Mouse (Mus musculus): ENCODE measurements at regions not wholly inside any gene's neighbourhood (a gene's known extent, or its start where the extent isn't known, plus 50 kb on each side); places are given as distances from the start of the nearest gene placed in this dataset.
"Not testable (repeated sequence)": the region's sequence is repeated elsewhere in the genome, so short reads cannot be mapped to it uniquely, and the experiment has no call there.

GRCm38 (mm10) chr7:60622271-60623249 lies 482.5 kb upstream of the Snrpn start:
- peak; percentile 77 for DNase-seq

- not testable (repeated sequence) for DNase-seq
Measured at GRCm38 (mm10) chr7:60617070-60617674, 477.2 kb upstream of the Snrpn start.
